Mouse (Mus musculus): ENCODE results near the gene Slc28a3.

The Slc28a3 gene

DNA sequence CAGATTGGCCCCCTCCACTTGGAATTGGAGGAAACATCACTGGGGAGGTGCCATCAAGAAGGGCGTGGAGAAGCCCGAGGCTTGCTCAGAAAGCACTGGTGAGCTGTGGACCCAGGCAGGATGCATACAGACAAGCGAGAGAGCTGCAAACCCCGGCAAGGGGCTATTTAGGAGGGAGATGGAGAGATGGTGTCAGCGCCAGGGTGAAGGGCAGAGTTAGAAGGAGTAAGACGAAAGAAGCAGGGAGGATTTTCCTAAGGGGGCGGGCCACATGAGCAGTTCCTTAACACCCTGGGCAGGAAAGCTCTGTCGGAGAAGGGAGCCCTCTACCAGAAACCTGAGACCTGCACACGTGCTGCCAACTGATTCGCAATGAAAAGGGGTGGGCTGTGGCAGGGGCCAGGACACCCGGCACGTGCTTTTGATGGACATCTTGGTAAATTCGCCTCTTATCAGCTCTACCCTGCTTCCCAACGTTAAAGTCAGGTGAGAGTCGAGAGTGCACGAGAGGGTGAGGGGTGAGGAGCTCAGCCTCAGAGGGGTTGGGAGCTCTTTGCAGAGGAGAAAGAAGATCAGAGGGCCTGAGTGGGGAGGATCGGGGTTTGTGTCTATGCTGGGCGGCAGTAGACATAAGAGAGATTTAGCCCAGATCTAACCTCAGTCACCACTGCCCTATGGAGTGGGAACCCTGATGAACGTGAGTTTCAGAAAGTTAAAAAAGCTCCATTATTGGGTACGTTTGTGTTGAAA, 87.5 kb downstream of the Slc28a3 start:
- DNase-seq (ENCODE audit: low read depth), result no peak

DNA sequence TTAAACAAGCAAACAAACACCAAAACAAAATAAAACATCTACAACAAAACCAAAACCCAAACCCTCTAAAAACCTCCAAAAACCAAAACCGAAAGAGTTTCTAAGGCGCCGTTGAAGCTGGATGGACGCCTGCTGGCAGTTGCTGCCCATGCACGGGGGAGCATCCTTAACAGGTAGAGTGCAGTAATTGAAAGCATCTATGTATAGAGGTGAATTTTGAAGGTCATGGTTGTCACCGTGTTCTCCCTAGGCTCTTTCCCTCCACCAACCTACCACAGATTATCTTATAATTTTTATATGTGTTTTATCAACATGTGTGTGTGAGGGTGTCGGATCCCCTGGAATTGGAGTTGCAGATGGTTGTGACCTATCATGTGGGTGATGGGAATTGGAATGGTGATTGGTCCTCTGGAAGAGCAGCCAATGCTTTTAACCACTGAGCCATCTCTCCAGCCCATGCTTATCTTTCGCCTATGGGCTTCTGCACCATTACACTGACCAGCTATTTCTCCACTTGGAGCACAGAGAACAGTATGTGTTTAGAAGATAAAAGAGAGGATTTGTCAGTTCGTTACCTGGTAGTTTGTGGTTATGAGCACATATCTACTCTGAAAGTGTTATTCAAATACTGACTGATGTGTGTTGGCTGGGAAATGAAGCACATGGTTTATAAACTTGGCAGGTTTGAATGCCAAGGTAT, 89.2 kb downstream of the Slc28a3 start:
- DNase-seq (ENCODE audit: low read depth), result no peak

DNA sequence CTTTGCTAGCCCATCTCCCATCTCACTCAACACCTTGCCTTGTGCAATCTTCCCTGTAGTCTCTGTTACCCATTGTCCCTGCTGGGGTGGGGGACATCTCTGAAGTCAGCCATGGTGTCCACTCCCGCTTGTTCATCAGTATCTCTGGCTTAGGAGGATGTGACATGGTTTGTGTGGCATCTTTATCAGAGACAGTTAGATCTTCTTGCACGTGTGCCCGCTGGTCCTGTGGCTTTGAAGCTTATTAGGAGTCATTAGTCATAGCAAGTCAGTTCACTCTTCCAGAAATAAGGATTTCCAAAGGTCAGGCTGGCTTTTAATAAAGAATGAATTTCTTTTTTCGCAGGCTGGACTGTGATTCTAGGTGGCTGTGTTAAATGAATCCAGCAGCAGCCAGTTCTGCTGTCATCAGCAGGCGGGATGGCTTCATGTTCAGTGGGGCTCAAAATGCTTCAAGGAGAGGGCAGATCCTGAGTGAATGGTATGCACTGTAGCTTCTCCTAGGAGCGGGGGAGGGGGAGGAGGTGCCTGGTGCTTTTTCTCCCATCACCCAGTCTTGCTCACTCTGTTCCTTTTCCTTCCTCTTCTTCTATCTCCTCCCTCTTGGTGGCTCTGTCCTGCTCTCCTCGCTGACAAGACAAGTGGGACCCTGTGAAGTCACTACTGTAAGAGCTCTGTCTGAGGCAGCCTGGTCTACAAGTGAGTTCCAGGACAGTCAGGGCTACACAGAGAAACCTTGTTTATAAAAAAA, 89.9 kb downstream of the Slc28a3 start:
- DNase-seq (ENCODE audit: low read depth), result no peak

DNA sequence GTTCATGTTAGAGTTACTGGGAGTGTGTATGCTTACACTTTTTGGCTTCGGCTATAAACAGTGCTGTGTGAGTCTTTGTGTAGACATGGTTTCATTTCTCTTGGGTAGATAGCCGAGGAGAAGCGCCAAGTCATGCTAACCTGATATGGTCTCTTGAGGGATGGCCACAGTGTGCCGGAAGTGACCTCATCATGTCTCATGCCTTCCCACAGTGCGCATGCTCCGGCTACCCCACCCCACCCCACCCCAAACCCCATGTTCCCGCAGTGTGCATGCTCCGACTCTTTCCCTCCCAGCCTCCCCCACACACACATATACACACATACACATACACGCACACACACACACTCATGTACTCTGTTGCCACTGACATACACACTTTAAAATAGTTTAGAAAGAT, 90.6 kb downstream of the Slc28a3 start:
- no peak for DNase-seq (ENCODE audit: low read depth)

DNA sequence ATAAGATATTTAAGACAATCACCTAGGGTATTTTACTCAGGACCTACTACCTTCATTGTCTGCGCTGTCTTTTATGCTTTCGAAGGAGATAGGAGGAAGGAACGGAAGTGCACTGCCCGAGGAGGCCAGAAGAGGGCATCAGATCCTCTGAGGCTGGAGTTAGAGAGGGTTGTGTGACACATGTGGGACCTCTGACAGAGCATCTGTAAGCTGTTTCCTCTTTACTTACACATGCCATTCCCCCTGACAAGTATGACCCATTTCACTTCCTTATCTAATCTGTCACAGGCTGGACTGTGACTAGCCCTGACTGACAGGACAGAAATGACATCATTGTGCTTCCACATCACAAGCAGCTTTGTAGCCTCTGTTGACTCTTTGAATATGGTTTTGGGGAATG, 94.4 kb downstream of the Slc28a3 start:
- no peak for DNase-seq (ENCODE audit: low read depth)

DNA sequence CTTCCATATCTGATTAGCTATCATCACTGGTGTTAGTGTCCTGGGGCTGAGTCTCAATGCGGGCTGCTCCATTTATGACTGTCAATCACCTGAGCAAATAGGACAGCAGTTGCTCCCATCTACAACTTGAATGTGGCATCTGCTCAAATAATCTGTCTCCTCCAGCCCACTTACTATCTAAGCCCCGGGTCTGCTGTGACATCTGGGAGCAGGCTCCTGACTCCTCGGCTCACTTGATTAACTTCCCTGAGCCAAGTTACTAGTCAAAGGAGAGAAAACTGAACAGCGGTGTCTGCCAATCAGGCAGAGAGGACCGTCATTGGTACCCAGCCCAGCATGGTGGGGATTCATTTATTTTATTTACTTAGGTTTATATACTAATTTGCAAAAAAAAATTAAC, 95.0 kb downstream of the Slc28a3 start:
- DNase-seq (ENCODE audit: low read depth), result no peak

DNA sequence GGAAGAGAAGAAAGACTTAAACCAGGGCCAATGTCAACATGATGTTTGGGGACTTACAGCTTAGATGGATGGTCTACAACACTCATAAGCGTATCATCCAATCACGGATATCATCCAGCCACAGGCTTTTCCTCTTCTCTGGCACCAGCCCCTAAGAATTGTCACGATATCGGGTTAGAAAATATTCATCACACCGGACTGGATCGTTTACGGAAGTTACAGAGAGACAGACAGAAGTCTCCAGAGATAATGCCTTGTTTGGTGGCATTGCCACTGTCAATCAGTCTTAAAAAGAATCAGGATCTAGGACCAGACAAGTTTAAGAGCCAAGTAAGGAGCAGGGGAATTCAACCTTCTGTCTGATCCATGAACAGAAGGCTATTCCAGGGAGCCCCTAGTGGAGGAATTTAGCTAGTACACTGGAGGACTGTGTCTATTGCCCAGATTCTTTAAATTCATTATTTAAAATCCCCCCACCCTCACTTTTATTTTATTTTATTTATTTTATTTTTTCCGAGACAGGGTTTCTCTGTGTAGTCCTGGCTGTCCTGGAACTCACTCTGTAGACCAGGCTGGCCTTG, 96.4 kb downstream of the Slc28a3 start:
- DNase-seq (ENCODE audit: low read depth), result no peak

DNA sequence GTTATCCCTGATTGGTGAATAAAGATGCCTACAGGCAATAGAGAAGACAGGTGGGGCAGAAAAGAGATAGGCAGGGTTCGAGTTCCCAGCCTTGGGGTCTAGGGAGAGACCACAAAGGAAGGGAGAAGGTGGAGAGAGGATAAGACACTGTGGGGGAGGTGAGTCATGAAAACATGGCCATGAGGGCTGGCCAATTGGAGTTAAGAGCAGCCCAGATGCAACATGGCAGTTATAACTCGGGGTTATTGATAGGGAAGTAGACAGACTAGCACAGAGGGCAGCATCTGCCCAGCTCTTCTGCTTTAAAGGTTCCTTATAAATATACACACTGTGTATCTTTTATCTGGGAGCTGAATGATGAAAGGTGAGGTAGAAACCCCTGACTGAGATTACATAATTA, 98.8 kb downstream of the Slc28a3 start:
- DNase-seq (ENCODE audit: low read depth), result no peak

DNA sequence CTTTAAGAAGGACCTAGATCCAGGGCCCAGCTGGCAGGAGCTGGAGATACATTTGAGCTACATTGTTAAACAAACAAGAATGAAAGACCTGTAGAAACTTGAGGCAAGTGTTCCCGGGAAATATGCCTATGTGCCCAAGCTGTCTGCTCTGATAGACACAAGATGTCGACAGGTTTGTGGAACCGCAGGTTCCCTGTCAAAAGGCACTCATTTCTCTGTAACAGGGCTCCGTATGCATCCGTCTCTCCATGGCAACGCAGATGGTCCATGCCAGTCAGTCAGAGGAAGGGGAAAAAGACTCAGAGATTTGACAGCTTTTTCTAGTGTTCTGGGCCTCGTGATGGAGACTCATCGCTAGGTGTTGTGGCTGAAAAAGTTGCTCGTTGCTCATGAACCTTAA, 99.4 kb downstream of the Slc28a3 start:
- DNase-seq (ENCODE audit: low read depth), result no peak

DNA sequence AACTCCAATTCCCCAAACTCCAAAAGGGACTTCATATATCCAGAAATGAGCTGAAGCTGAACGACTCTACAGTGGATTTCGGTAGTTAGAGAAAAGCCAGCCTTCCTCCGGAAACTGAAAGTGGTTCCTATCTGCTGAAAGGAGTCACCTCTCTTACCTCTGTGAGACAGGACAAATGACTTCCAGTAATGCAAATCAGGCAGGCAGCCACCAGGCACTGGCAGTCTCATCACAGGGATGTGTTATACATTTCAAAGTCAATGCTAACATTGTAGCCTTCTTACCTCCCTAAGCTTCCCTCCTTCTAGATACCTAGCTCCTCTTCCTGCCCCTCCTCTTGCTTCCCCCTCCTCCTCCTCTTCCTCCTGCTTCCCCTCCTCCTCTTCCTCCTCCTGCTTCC, 101.4 kb downstream of the Slc28a3 start:
- DNase-seq (ENCODE audit: low read depth), result no peak

DNA sequence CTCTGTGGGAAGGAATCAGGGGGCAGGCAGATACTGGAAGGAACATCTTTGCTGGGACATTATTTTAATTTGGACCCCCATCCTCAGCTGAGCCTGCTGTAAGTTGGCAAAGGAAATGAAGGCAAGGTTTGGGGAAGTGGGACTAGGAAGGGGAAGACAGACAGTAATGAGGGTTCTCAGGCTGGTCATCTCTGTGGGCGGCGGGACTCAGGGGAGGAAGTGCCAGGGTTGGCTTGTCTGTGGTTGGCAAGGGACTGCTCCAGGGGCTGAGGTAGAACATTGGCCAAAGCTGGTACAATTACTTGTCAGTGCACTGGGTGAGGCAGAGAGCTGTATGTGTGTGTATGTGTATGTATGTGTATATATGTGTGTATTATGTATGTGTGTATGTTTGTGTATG, 107.1 kb downstream of the Slc28a3 start:
- DNase-seq (ENCODE audit: low read depth), result no peak

DNA sequence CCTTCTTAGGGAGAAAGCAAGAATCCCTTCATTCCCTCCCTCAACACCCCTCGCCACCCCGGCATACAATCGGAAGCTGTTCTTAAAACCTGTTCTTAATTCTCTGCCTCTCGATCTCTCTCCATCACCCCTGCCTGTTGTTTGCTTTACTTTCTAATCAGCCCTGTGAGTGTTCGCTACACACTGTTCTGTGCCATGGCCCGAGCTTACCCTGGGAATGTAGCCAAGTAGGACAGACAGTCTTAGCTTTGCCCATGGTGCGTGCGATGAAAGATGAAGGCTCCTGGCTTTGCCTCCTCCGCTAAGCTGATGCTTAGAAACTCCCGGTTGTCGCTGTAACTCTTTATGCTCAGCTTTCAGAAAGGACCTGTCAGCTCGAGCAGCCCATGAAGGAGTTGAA, 112.9 kb downstream of the Slc28a3 start:
- DNase-seq (ENCODE audit: low read depth), result no peak

Data from c-Kit-positive CD71-negative TER-119-negative erythroid progenitor cells, embryonic 14.5 days (primary cell).